Mouse (Mus musculus): ENCODE measurements around the gene Eipr1.

Gene Eipr1

GRCm38 (mm10) chr12:28830471-28830870, 78.9 kb downstream of the Eipr1 start:
- no peak for DNase-seq

GRCm38 (mm10) chr12:28831066-28831733, 79.6 kb downstream of the Eipr1 start:
- DNase-seq = peak; percentile 59 to 62

GRCm38 (mm10) chr12:28834266-28834665, 82.7 kb downstream of the Eipr1 start:
- no peak for DNase-seq

- no peak for DNase-seq
Observed at GRCm38 (mm10) chr12:28835683-28836082, 84.1 kb downstream of the Eipr1 start.

- DNase-seq = no peak
Observed at GRCm38 (mm10) chr12:28838268-28838667, 86.7 kb downstream of the Eipr1 start.

- DNase-seq = no peak
Observed at GRCm38 (mm10) chr12:28838971-28839370, 87.4 kb downstream of the Eipr1 start.

- no peak for DNase-seq
Observed at GRCm38 (mm10) chr12:28841179-28841698, 89.6 kb downstream of the Eipr1 start.

- DNase-seq = no peak
Observed at GRCm38 (mm10) chr12:28845811-28846210, 94.2 kb downstream of the Eipr1 start.

GRCm38 (mm10) chr12:28847401-28847800, 95.8 kb downstream of the Eipr1 start:
- DNase-seq = peak; percentile 37 to 56

GRCm38 (mm10) chr12:28848726-28849612, 97.4 kb downstream of the Eipr1 start:
- DNase-seq = no peak

- no peak for DNase-seq
Observed at GRCm38 (mm10) chr12:28859495-28860263, 108.1 kb downstream of the Eipr1 start.

- no peak for DNase-seq
Observed at GRCm38 (mm10) chr12:28860264-28860560, 108.6 kb downstream of the Eipr1 start.

GRCm38 (mm10) chr12:28863260-28863659, 111.7 kb downstream of the Eipr1 start:
- peak; percentile 33 to 47 for DNase-seq

- no peak for DNase-seq
Observed at GRCm38 (mm10) chr12:28866121-28866520, 114.5 kb downstream of the Eipr1 start.

GRCm38 (mm10) chr12:28868794-28869193, 117.2 kb downstream of the Eipr1 start:
- no peak for DNase-seq

GRCm38 (mm10) chr12:28872271-28872670, 120.7 kb downstream of the Eipr1 start:
- no peak for DNase-seq

- no peak for DNase-seq
Observed at GRCm38 (mm10) chr12:28874781-28875251, 123.2 kb downstream of the Eipr1 start.

- no peak for DNase-seq
Observed at GRCm38 (mm10) chr12:28875471-28875870, 123.9 kb downstream of the Eipr1 start.

- DNase-seq = no peak
Observed at GRCm38 (mm10) chr12:28880471-28880870, 128.9 kb downstream of the Eipr1 start.

GRCm38 (mm10) chr12:28887712-28888111, 136.1 kb downstream of the Eipr1 start:
- no peak for DNase-seq

GRCm38 (mm10) chr12:28889068-28889674, 137.6 kb downstream of the Eipr1 start:
- no peak for DNase-seq

GRCm38 (mm10) chr12:28891523-28891922, 139.9 kb downstream of the Eipr1 start:
- no peak for DNase-seq

- DNase-seq = no peak
Observed at GRCm38 (mm10) chr12:28896577-28896976, 145.0 kb downstream of the Eipr1 start.

Measured in lung, postnatal 4 days (tissue).